8 mouse cellular contexts compared by ENCODE assay signal in the genomic region with DNA sequence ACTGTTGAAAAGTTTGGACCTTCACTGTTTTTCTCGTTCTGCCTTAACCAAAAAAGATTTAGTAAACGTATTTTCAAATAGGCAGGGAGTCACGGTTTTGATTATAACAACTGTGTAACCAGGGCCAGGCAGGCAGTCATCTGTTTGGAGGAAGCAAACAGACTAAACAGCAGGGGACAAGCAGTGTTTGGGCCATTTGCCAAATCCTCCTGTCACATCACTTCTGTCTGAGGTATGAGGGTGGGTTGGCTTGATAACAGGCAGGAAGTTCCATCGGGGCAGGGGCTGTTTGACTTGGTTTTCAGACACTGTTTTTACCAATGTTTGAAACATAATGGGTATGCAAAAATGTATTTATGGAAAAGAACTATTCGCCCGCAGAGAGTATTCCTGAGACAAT. TPM values are rescaled to one million over a fixed set of nuclear protein-coding genes. Genes with fewer than 3 reads are reported as not detected.
DNase-seq lines count a peak whose midpoint lies in the region; ATAC-seq lines count a peak whose summit lies in the region.
"Had no signal": no experiment of that assay in that cellular context is flagged by ENCODE, and none has a peak within 500 bp of the region (broad histone marks: within the 10 kb centered on the region; RNA-seq: fewer than 3 reads in every experiment).

No protein-coding gene starts in this region.

- no peak overlapping the region for H3K4me3 ChIP-seq in midbrain, embryonic 14.5 days (replicated peaks; ENCODE audit: low read depth, low read length)
- no peak overlapping the region for H3K4me3 ChIP-seq in midbrain, embryonic 10.5 days
- no peak overlapping the region for H3K4me3 ChIP-seq in hindbrain, embryonic 13.5 days
- H3K4me3 ChIP-seq in neural tube, embryonic 14.5 days (ENCODE audit: low read depth, low read length) = no peak overlapping the region

- H3K27ac ChIP-seq in midbrain, embryonic 14.5 days (replicated peaks; ENCODE audit: low read depth, low read length) = no peak overlapping the region
- H3K27ac ChIP-seq in midbrain, embryonic 10.5 days (replicated peaks) = no peak overlapping the region
- no peak overlapping the region for H3K27ac ChIP-seq in hindbrain, embryonic 13.5 days
- no peak overlapping the region for H3K27ac ChIP-seq in neural tube, embryonic 14.5 days (ENCODE audit: low read depth, low read length)
- H3K27ac ChIP-seq: liver, embryonic 14.5 days had no signal

- no peaks in the 10 kb centered on the region for H3K9me3 ChIP-seq in midbrain, embryonic 14.5 days (ENCODE audit: control insufficient read depth, low read length)
- H3K9me3 ChIP-seq in midbrain, embryonic 10.5 days (replicated peaks) = no peaks in the 10 kb centered on the region
- H3K9me3 ChIP-seq in hindbrain, embryonic 13.5 days = no peaks in the 10 kb centered on the region
- no peaks in the 10 kb centered on the region for H3K9me3 ChIP-seq in neural tube, embryonic 14.5 days (ENCODE audit: control insufficient read depth, low read length)

- no peaks in the 10 kb centered on the region for H3K36me3 ChIP-seq in midbrain, embryonic 14.5 days (ENCODE audit: control insufficient read depth, insufficient read depth, low read length)
- peaks cover 2% of the 10 kb centered on the region; the same call in 1 of the 2 replicates for H3K36me3 ChIP-seq in midbrain, embryonic 10.5 days
- H3K36me3 ChIP-seq in hindbrain, embryonic 13.5 days = no peaks in the 10 kb centered on the region
- no peaks in the 10 kb centered on the region for H3K36me3 ChIP-seq in neural tube, embryonic 14.5 days (ENCODE audit: control insufficient read depth, insufficient read depth, low read length)

- H3K4me1 ChIP-seq in midbrain, embryonic 14.5 days (ENCODE audit: control insufficient read depth, insufficient read depth, low read length) = peaks cover 32% of the 10 kb centered on the region
- H3K4me1 ChIP-seq in midbrain, embryonic 10.5 days = peaks cover 22% of the 10 kb centered on the region
- H3K4me1 ChIP-seq in hindbrain, embryonic 13.5 days (replicated peaks) = peaks cover 64% of the 10 kb centered on the region
- peaks cover 28% of the 10 kb centered on the region; the same call in 1 of the 2 replicates for H3K4me1 ChIP-seq in neural tube, embryonic 14.5 days (ENCODE audit: control insufficient read depth, insufficient read depth, low read length)

- ATAC-seq in midbrain, embryonic 14.5 days (ENCODE audit: low FRiP score, low TSS enrichment) = no peak
- ATAC-seq in hindbrain, embryonic 13.5 days (ENCODE audit: low FRiP score) = 0 out of 2 replicates have a peak, but pooled peaks have one; percentile 39
- ATAC-seq in neural tube, embryonic 14.5 days (ENCODE audit: low read depth) = peak; percentile 69; the same call in 1 of the 2 replicates

- 42% methylated on average over 6 of the region's 6 CpGs for WGBS in midbrain, embryonic 14.5 days
- 59% methylated on average over 6 of the region's 6 CpGs for WGBS in midbrain, embryonic 10.5 days
- 34% methylated on average over 6 of the region's 6 CpGs for WGBS in hindbrain, embryonic 13.5 days
- 38% methylated on average over 6 of the region's 6 CpGs for WGBS in neural tube, embryonic 14.5 days

- no peak overlapping the region for H3K4me2 ChIP-seq in midbrain, embryonic 14.5 days (ENCODE audit: low read length)
- no peak overlapping the region for H3K4me2 ChIP-seq in hindbrain, embryonic 13.5 days
- H3K4me2 ChIP-seq in neural tube, embryonic 14.5 days (ENCODE audit: low read depth, low read length) = no peak overlapping the region

- no peaks in the 10 kb centered on the region for H3K27me3 ChIP-seq in midbrain, embryonic 14.5 days (ENCODE audit: control insufficient read depth, insufficient read depth, low read length)
- H3K27me3 ChIP-seq in midbrain, embryonic 10.5 days (ENCODE audit: low read depth, poor library complexity, severe bottlenecking) = no peaks in the 10 kb centered on the region
- H3K27me3 ChIP-seq in hindbrain, embryonic 13.5 days = no peaks in the 10 kb centered on the region
- no peaks in the 10 kb centered on the region for H3K27me3 ChIP-seq in neural tube, embryonic 14.5 days (ENCODE audit: control insufficient read depth, insufficient read depth, low read length)

- H3K9ac ChIP-seq in midbrain, embryonic 14.5 days (replicated peaks; ENCODE audit: low read length) = no peak overlapping the region
- H3K9ac ChIP-seq in hindbrain, embryonic 13.5 days = no peak overlapping the region
- H3K9ac ChIP-seq in neural tube, embryonic 14.5 days (replicated peaks; ENCODE audit: low read depth, low read length) = no peak overlapping the region
- H3K9ac ChIP-seq: liver, embryonic 14.5 days had no signal

- DNase-seq in midbrain, embryonic 14.5 days = peak; percentile 83
- DNase-seq in midbrain, embryonic 10.5 days (ENCODE audit: low spot score) = no peak
- DNase-seq in embryo, embryonic 10.5 days (ENCODE audit: low spot score) = peak; percentile 26
- DNase-seq in left cerebral cortex, adult 9 months (ENCODE audit: low spot score in 2 of 2) = no peak
- DNase-seq in urinary bladder, postnatal 10 days (ENCODE audit: low spot score) = no peak

RNA-seq across cellular contexts. Expression of gene Zfand3, which starts 22.1 kb away (rescaled TPM):
- 49.9 and 66.9 TPM in 2 replicates for polyA plus RNA-seq in midbrain, embryonic 14.5 days (2014; fragmentation: Nextera tagmentation; extraction: Ambion mirVana)
- polyA plus RNA-seq in midbrain, embryonic 10.5 days (2016; fragmentation: Nextera tagmentation; extraction: Ambion mirVana) = 68.1 and 80.5 TPM in 2 replicates
- 71.5 and 78.9 TPM in 2 replicates for polyA plus RNA-seq in hindbrain, embryonic 13.5 days (2015; fragmentation: Nextera tagmentation; extraction: Ambion mirVana)
- 36.8 and 37.5 TPM in 2 replicates for polyA plus RNA-seq in neural tube, embryonic 14.5 days (2014; fragmentation: Nextera tagmentation; extraction: Ambion mirVana)

RNA-seq across cellular contexts. Expression of gene Mdga1, which starts 56.7 kb away (rescaled TPM):
- polyA plus RNA-seq in midbrain, embryonic 14.5 days (2014; fragmentation: Nextera tagmentation; extraction: Ambion mirVana) = 20.0 and 20.5 TPM in 2 replicates
- 4.3 and 6.2 TPM in 2 replicates for polyA plus RNA-seq in midbrain, embryonic 10.5 days (2016; fragmentation: Nextera tagmentation; extraction: Ambion mirVana)
- 13.4 and 13.6 TPM in 2 replicates for polyA plus RNA-seq in hindbrain, embryonic 13.5 days (2015; fragmentation: Nextera tagmentation; extraction: Ambion mirVana)
- 10.6 and 10.7 TPM in 2 replicates for polyA plus RNA-seq in neural tube, embryonic 14.5 days (2014; fragmentation: Nextera tagmentation; extraction: Ambion mirVana)

Comparison
In these comparisons a context has a peak if more than half of its experiments do, and no peak if none do; other contexts are left out.
1. DNase-seq: peak in midbrain, embryonic 14.5 days (single experiment) and embryo, embryonic 10.5 days (single experiment); none in midbrain, embryonic 10.5 days (single experiment), left cerebral cortex, adult 9 months (0 of 2) and urinary bladder, postnatal 10 days (single experiment).